Mouse (Mus musculus) telencephalon, adult 2 months (tissue): ENCODE data around the gene Slc4a1.

Experiments used
- DNase-seq: peaks from one replicate; pipeline ENCODE4 v3.0.0-alpha.2; 2011; ENCODE audit warnings: low read depth, low spot score

Gene Slc4a1

DNA sequence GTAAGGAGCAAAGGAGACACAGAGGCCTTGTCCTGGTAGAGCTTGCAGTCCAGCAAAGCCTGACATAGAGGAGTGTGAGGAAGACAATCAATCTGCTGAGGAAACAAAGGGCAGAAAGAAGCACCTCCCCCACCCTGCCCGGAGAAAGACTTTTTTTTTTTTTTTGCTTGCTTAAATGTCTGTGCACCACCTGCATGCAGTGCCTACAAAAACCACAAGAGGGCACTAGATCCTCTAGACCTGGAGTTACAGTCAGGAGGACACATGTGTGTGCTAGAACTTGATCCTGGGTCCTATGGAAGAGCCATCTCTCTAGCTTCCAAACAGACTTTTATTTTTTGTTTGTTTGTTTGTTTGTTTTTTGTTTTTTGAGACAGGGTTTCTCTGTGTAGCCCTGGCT is 66.2 kb downstream of the Slc4a1 start:
- DNase-seq: no peak
